Mouse (Mus musculus) liver, postnatal 0 days (tissue): Measurements from ENCODE around the gene Tnni3k. TPM values are rescaled to one million over a fixed set of nuclear protein-coding genes. Genes with fewer than 3 reads are reported as not detected.

ENCODE experiments used
- ATAC-seq: fragments of 200-750 bp; cut with Nextera tagmentation; 2 replicates; pipeline ENCODE4 v1.8.0; 2017; ENCODE audit warnings: mild to moderate bottlenecking, moderate library complexity
- DNase-seq: peaks from one replicate; pipeline ENCODE4 v3.0.0-alpha.2; 2016
- H3K27ac ChIP-seq: fragments of 300-500 bp; sonication (generic); 2 replicates; pipeline ENCODE4 v1.5.1; 2014; ENCODE audit warnings: antibody characterized with exemption, moderate library complexity, mild to moderate bottlenecking, low read depth
- H3K27me3 ChIP-seq: fragments of 300-500 bp; sonication (generic); 2 replicates; pipeline ENCODE4 v1.6.1; 2014; ENCODE audit warnings: low read length, control low read depth, mixed read lengths; ENCODE audit not compliant: insufficient read depth
- H3K36me3 ChIP-seq: fragments of 300-500 bp; sonication (generic); replicated peaks from 2 replicates; pipeline ENCODE4 v1.6.1; 2014; ENCODE audit warnings: mild to moderate bottlenecking, control low read depth, low read length, moderate library complexity, mixed read lengths; ENCODE audit not compliant: insufficient read depth
- H3K4me1 ChIP-seq: fragments of 300-500 bp; sonication (generic); 2 replicates; pipeline ENCODE4 v1.6.1; 2014; ENCODE audit warnings: antibody characterized with exemption, mild to moderate bottlenecking, control low read depth; ENCODE audit not compliant: insufficient read depth
- H3K4me2 ChIP-seq: fragments of 300-500 bp; sonication (generic); 2 replicates; pipeline ENCODE4 v1.6.1; 2014; ENCODE audit warnings: low read depth, mild to moderate bottlenecking, low read length, moderate library complexity, mixed read lengths
- H3K4me3 ChIP-seq: fragments of 300-500 bp; sonication (generic); 2 replicates; pipeline ENCODE4 v1.5.1; 2014; ENCODE audit warnings: low read depth, low read length
- H3K9ac ChIP-seq: fragments of 300-500 bp; sonication (generic); replicated peaks from 2 replicates; pipeline ENCODE4 v1.6.1; 2014; ENCODE audit warnings: mild to moderate bottlenecking, moderate library complexity
- H3K9me3 ChIP-seq: fragments of 300-500 bp; sonication (generic); 2 replicates; pipeline ENCODE4 v1.6.1; 2016; ENCODE audit warnings: mild to moderate bottlenecking, control low read depth, low read length, mixed read lengths
- CTCF ChIP-seq: sonication (generic); IDR thresholded peaks from 2 replicates; pipeline ENCODE4 v1.5.1; 2016; ENCODE audit warnings: antibody characterized with exemption, low read depth
- EP300 ChIP-seq: IDR thresholded peaks from 2 replicates; pipeline ENCODE4 v1.6.1; 2016; ENCODE audit warnings: antibody characterized with exemption, low read depth, mild to moderate bottlenecking
- WGBS: fragments of 180-500 bp; shearing (Covaris S2); extraction: QIAGEN DNeasy Blood & Tissue Kit; methylation state at CpG from one replicate; pipeline ENCODE4 v1.1.7; 2014; ENCODE audit not compliant: insufficient replicate concordance; 5-methylcytosine and 5-hydroxymethylcytosine counted together
- polyA plus RNA-seq: library from polyadenylated mRNA; unstranded; fragments of >200 nt; fragmentation: Nextera tagmentation; extraction: Ambion mirVana; gene quantifications from 2 replicates; pipeline ENCODE4 v1.2.1, GENCODE M21; 2015

The Tnni3k gene
- polyA plus RNA-seq, 1 experiment from 2014 or later: not detected

GRCm38 (mm10) chr3:154754505-154754904, 300.7 kb downstream of the Tnni3k start:
- Histone ChIP-seq H3K9ac (no peak overlapping the region), H3K36me3 (no peaks in the 10 kb centered on the region), H3K4me2 (no peak overlapping the region), H3K27me3 (no peaks in the 10 kb centered on the region), H3K4me3 (no peak overlapping the region), H3K9me3 (no peaks in the 10 kb centered on the region), H3K27ac (no peak overlapping the region), H3K4me1 (no peaks in the 10 kb centered on the region)
- TF ChIP-seq CTCF: no peak
- TF ChIP-seq EP300: no peak
- no peak for DNase-seq
- ATAC-seq: no peak
- 23% methylated on average over 3 of the region's 3 CpGs for WGBS

- Histone ChIP-seq H3K9ac (no peak overlapping the region), H3K27me3 (no peaks in the 10 kb centered on the region), H3K4me1 (no peaks in the 10 kb centered on the region), H3K4me2 (no peak overlapping the region), H3K9me3 (no peaks in the 10 kb centered on the region), H3K4me3 (no peak overlapping the region), H3K27ac (no peak overlapping the region), H3K36me3 (no peaks in the 10 kb centered on the region)
- no peak for DNase-seq
- TF ChIP-seq EP300 (no peak), CTCF (no peak)
- 74% methylated on average over 2 of the region's 2 CpGs for WGBS
- no peak for ATAC-seq
Measured at GRCm38 (mm10) chr3:154744317-154744716, 310.9 kb downstream of the Tnni3k start.

- Histone ChIP-seq H3K9me3 (no peaks in the 10 kb centered on the region), H3K4me1 (no peaks in the 10 kb centered on the region), H3K36me3 (no peaks in the 10 kb centered on the region), H3K4me2 (no peak overlapping the region), H3K27me3 (no peaks in the 10 kb centered on the region), H3K27ac (no peak overlapping the region), H3K9ac (no peak overlapping the region), H3K4me3 (no peak overlapping the region)
- no peak for DNase-seq
- WGBS: 65% methylated on average over 5 of the region's 5 CpGs
- no peak for ATAC-seq
- TF ChIP-seq EP300: no peak
Measured at GRCm38 (mm10) chr3:154742927-154743326, 312.3 kb downstream of the Tnni3k start.

GRCm38 (mm10) chr3:154741496-154741895, 313.7 kb downstream of the Tnni3k start:
- DNase-seq (no peak), ATAC-seq (peak; percentile 33; the same call in 1 of the 2 replicates)
- H3K4me1 ChIP-seq: no peaks in the 10 kb centered on the region
- no peak overlapping the region for H3K4me3 ChIP-seq
- H3K9me3 ChIP-seq: no peaks in the 10 kb centered on the region
- TF ChIP-seq CTCF: no peak
- TF ChIP-seq EP300: no peak
- H3K27ac ChIP-seq: no peak overlapping the region
- no peaks in the 10 kb centered on the region for H3K27me3 ChIP-seq
- no peak overlapping the region for H3K9ac ChIP-seq
- no peaks in the 10 kb centered on the region for H3K36me3 ChIP-seq
- 60% methylated on average over 5 of the region's 5 CpGs for whole genome bisulfite sequencing
- no peak overlapping the region for H3K4me2 ChIP-seq

Other genes with a start within 250 kb of the Tnni3k start
- gene Fpgt, start 38.0 kb upstream of the Tnni3k start, polyA plus RNA-seq: 4.9 and 5.6 TPM in 2 replicates
- gene Lrriq3, start 38.0 kb upstream of the Tnni3k start, polyA plus RNA-seq: 0.94 and 1.1 TPM in 2 replicates